Mouse (Mus musculus) heart, embryonic 12.5 days (tissue): Measurements from ENCODE around the gene Pus1. TPM values are rescaled to one million over a fixed set of nuclear protein-coding genes. Genes with fewer than 3 reads are reported as not detected.
A peak's percentile ranks its signal among the peaks of the same experiment; 100 is the strongest.
"Not testable (repeated sequence)": the region's sequence is repeated elsewhere in the genome, so short reads cannot be mapped to it uniquely, and the experiment has no call there.

Source experiments
- ATAC-seq: fragments of 200-750 bp; cut with Nextera tagmentation; 2 replicates; pipeline ENCODE4 v1.8.0; 2017; ENCODE audit warnings: moderate TSS enrichment, moderate library complexity; ENCODE audit not compliant: insufficient number of reproducible peaks, low FRiP score
- H3K27ac ChIP-seq: fragments of 300-500 bp; sonication (generic); 2 replicates; pipeline ENCODE4 v1.5.1; 2016; ENCODE audit warnings: mild to moderate bottlenecking, moderate library complexity; ENCODE audit not compliant: poor library complexity, severe bottlenecking
- H3K27me3 ChIP-seq: fragments of 300-500 bp; sonication (generic); replicated peaks from 2 replicates; pipeline ENCODE4 v1.6.1; 2016; ENCODE audit warnings: mild to moderate bottlenecking, moderate library complexity
- H3K36me3 ChIP-seq: fragments of 300-500 bp; sonication (generic); 2 replicates; pipeline ENCODE4 v1.6.1; 2016; ENCODE audit warnings: mild to moderate bottlenecking, moderate library complexity
- H3K4me1 ChIP-seq: fragments of 300-500 bp; sonication (generic); replicated peaks from 2 replicates; pipeline ENCODE4 v1.6.1; 2016; ENCODE audit warnings: mild to moderate bottlenecking
- H3K4me2 ChIP-seq: fragments of 300-500 bp; sonication (generic); 2 replicates; pipeline ENCODE4 v1.6.1; 2016; ENCODE audit warnings: mild to moderate bottlenecking, moderate library complexity
- H3K4me3 ChIP-seq: fragments of 300-500 bp; sonication (generic); 2 replicates; pipeline ENCODE4 v1.5.1; 2016; ENCODE audit warnings: mild to moderate bottlenecking
- H3K9ac ChIP-seq: fragments of 300-500 bp; sonication (generic); 2 replicates; pipeline ENCODE4 v1.6.1; 2016; ENCODE audit warnings: mild to moderate bottlenecking, moderate library complexity
- H3K9me3 ChIP-seq: fragments of 300-500 bp; sonication (generic); replicated peaks from 2 replicates; pipeline ENCODE4 v1.6.1; 2016; ENCODE audit warnings: mild to moderate bottlenecking, moderate library complexity
- WGBS: fragments of 180-500 bp; shearing (Covaris S2); methylation state at CpG from one replicate; pipeline ENCODE4 v1.1.7; 2016; 5-methylcytosine and 5-hydroxymethylcytosine counted together
- polyA plus RNA-seq: library from polyadenylated mRNA; unstranded; fragments of >200 nt; fragmentation: Nextera tagmentation; extraction: Ambion mirVana; gene quantifications from 2 replicates; pipeline ENCODE4 v1.2.1, GENCODE M21; 2016

The Pus1 gene
- polyA plus RNA-seq, 1 experiment from 2014 or later = 37.8 TPM

DNA sequence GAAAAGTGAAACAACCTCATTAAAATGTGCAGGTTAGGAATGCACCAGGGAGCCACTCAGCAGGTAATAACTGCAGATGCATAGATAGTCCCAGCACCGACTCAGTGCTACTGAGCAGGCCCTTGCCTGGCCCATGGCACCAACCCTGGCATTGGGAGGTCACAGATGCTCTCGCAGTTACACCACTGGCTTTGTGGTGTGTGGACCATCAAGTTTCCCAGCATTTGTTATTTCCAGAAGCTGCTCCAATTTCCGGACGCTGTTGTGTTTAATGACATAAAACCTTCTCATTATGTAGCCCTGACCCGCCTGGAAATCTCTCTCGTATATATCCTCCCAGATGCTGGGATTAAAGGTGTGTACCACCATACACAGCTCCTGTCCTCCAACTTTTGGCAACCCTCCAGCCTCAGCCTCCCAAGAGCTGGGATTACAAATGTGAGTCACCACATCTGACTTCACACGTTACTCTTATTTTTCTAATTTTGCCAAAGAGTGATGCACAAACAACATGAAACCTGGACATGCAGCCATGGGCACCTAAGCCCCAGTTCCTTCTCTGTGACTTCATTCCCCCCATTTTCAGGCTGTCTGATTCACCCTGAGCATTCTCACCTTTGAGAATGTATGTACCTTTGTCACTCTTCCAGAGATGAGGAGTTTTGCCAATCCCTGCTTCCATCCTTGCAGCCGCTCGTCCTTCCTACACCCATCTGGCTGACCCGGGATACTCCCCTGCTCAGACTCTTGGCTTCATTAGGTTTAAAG, 486 bp upstream of the Pus1 start:
- no peaks in the 10 kb centered on the region for H3K27me3 ChIP-seq
- peak overlapping the region; percentile 98 for H3K4me3 ChIP-seq
- H3K9ac ChIP-seq = peak overlapping the region; percentile 95
- peaks cover 38% of the 10 kb centered on the region for H3K36me3 ChIP-seq
- no peaks in the 10 kb centered on the region for H3K9me3 ChIP-seq
- peaks cover 16% of the 10 kb centered on the region for H3K4me1 ChIP-seq
- H3K27ac ChIP-seq = no peak overlapping the region
- ATAC-seq = peak; percentile 47
- H3K4me2 ChIP-seq = peak overlapping the region; percentile 98
- 57% methylated on average over 10 of the region's 10 CpGs for WGBS

DNA sequence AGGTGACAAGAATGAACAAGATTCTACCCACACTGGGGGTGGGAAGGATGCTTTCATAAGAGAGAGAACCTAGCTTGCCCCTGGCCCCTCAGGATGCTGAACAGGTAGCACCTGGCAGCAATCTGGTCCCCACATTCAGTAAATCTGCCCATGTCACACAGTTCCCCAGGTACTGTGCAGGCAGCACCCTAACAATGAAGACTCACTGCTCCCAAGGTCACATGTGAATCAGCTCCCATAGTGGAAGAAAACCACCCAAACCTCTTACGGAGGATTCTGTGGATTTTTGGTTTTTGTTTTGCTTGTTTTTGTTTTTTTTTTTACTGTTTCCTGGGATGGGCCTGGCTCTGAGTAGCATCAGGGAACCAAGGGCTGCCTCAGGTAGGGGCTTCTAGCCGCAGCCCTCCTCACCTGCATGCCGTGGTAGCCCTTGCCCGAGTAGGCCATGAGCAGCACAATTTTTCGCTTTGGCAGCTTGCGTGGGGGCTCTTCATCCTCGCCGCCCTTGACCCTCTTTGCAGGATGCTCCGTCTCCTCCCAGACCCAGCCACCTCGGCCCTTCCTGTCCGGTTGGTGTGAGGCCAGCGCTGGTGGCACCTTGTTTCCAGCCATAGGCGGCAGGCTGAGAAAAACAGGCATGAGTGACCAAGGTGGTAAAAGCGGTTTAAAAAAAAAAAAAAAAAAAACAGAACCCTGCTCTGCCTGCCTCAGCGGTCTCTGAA, 1.0 kb downstream of the Pus1 start:
- Histone ChIP-seq H3K27me3 (no peaks in the 10 kb centered on the region), H3K36me3 (peaks cover 42% of the 10 kb centered on the region)
- WGBS = 17% methylated on average over 15 of the region's 15 CpGs

GRCm38 (mm10) chr5:110778263-110778662, 2.2 kb downstream of the Pus1 start:
- no peak overlapping the region for H3K27ac ChIP-seq
- no peak overlapping the region for H3K9ac ChIP-seq
- no peak overlapping the region for H3K4me2 ChIP-seq
- WGBS = 91% methylated on average over 12 of the region's 12 CpGs
- no peaks in the 10 kb centered on the region for H3K27me3 ChIP-seq
- peaks cover 53% of the 10 kb centered on the region for H3K36me3 ChIP-seq
- no peak for ATAC-seq
- no peak overlapping the region for H3K4me3 ChIP-seq
- peaks cover 16% of the 10 kb centered on the region for H3K4me1 ChIP-seq
- H3K9me3 ChIP-seq = no peaks in the 10 kb centered on the region

More for the DNA sequence above, 1.0 kb downstream of the Pus1 start:
- peak overlapping the region; percentile 98 for H3K4me2 ChIP-seq
- H3K4me3 ChIP-seq = peak overlapping the region; percentile 98
- peak overlapping the region; percentile 95 for H3K9ac ChIP-seq
- H3K4me1 ChIP-seq = peaks cover 16% of the 10 kb centered on the region
- no peak overlapping the region for H3K27ac ChIP-seq
- H3K9me3 ChIP-seq = no peaks in the 10 kb centered on the region
- no peak for ATAC-seq

DNA sequence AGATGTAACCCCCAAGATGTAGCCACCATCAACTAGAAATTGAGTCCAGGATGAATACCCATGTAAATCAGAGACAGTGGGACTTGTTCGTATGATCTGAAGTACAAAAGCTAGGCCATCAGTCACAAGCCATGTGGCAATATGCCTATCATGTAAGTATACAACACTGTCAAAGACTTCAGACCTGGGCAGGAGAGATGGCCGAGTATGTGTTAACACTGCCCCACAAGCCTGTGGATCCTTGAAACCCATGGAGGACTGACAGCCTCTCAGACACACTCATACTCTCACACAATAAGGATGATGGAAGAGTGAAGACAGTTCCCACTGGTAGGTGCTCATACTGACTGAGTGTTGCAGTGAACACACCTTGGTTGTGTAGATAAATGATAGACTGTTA, 4.3 kb downstream of the Pus1 start:
- Histone ChIP-seq H3K9me3 (no peaks in the 10 kb centered on the region), H3K9ac (no peak overlapping the region), H3K4me3 (no peak overlapping the region), H3K36me3 (peaks cover 58% of the 10 kb centered on the region), H3K4me2 (no peak overlapping the region), H3K27ac (no peak overlapping the region), H3K4me1 (peaks cover 15% of the 10 kb centered on the region), H3K27me3 (no peaks in the 10 kb centered on the region)
- WGBS = 82% methylated on average over 2 of the region's 2 CpGs
- no peak for ATAC-seq

GRCm38 (mm10) chr5:110774511-110774910, 5.9 kb downstream of the Pus1 start:
- Histone ChIP-seq H3K9me3 (no peaks in the 10 kb centered on the region), H3K27ac (no peak overlapping the region), H3K4me3 (no peak overlapping the region), H3K4me1 (peaks cover 8% of the 10 kb centered on the region), H3K9ac (no peak overlapping the region), H3K36me3 (peaks cover 58% of the 10 kb centered on the region), H3K4me2 (no peak overlapping the region), H3K27me3 (no peaks in the 10 kb centered on the region)
- 91% methylated on average over 11 of the region's 11 CpGs for WGBS
- no peak for ATAC-seq

GRCm38 (mm10) chr5:110772945-110773344, 7.5 kb downstream of the Pus1 start:
- not testable (repeated sequence) for H3K9ac ChIP-seq, H3K27ac ChIP-seq, H3K4me2 ChIP-seq, H3K4me3 ChIP-seq, ATAC-seq, H3K9me3 ChIP-seq, H3K27me3 ChIP-seq
- Histone ChIP-seq H3K4me1 (peaks cover 17% of the 10 kb centered on the region), H3K36me3 (peaks cover 52% of the 10 kb centered on the region)
- 88% methylated on average over 10 of the region's 10 CpGs for WGBS

GRCm38 (mm10) chr5:110770448-110771158, 9.9 kb downstream of the Pus1 start, which contains the start of gene Ep400:
TSS of gene Ep400 (minus strand) at chr5:110770717.
- Histone ChIP-seq H3K27ac (peak within 1 kb of the TSS; percentile 96), H3K4me3 (peak within 1 kb of the TSS; percentile 82), H3K4me2 (peak within 1 kb of the TSS; percentile 75), H3K36me3 (peaks cover 29% of the 10 kb centered on the region), H3K9me3 (no peaks in the 10 kb centered on the region), H3K9ac (peak within 1 kb of the TSS; percentile 88), H3K27me3 (no peaks in the 10 kb centered on the region), H3K4me1 (peaks cover 22% of the 10 kb centered on the region)
- peak; percentile 96 for ATAC-seq
- WGBS = 0% methylated on average over 83 of the region's 83 CpGs

GRCm38 (mm10) chr5:110770031-110770445, 10.4 kb downstream of the Pus1 start:
- Histone ChIP-seq H3K36me3 (peaks cover 23% of the 10 kb centered on the region), H3K4me2 (peak overlapping the region; percentile 75), H3K4me1 (peaks cover 22% of the 10 kb centered on the region), H3K9ac (peak overlapping the region; percentile 88), H3K4me3 (peak overlapping the region; percentile 82), H3K27me3 (no peaks in the 10 kb centered on the region), H3K9me3 (no peaks in the 10 kb centered on the region), H3K27ac (peak overlapping the region; percentile 96)
- under 1% methylated on average over 56 of the region's 58 CpGs for WGBS
- peak; percentile 55 for ATAC-seq

DNA sequence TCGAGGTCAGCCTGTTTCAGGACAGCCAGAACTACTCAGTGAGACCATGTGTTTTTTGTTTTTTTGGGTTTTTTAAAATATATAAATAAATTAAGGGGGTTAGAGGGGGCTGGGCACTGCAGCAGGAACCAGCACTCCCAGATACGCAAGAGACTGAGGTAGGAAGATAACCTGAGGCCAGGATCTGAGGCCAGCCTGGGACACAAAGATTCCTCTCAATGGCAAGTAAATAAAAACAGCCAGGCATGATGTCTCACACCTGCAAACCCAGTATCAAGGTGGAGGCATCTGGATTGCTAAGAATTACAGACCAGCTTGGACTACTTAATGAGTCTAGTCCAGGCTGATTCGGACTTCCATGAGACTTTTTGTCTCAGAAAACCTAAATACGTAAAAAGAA, 11.2 kb downstream of the Pus1 start:
- Histone ChIP-seq H3K4me1 (peaks cover 22% of the 10 kb centered on the region), H3K27ac (no peak overlapping the region), H3K4me3 (peak overlapping the region; percentile 82), H3K9me3 (no peaks in the 10 kb centered on the region), H3K27me3 (no peaks in the 10 kb centered on the region), H3K4me2 (peak overlapping the region; percentile 75), H3K36me3 (peaks cover 15% of the 10 kb centered on the region), H3K9ac (peak overlapping the region; percentile 88)
- WGBS = 50% methylated on average over 4 of the region's 4 CpGs
- no peak for ATAC-seq

GRCm38 (mm10) chr5:110763890-110764289, 16.6 kb downstream of the Pus1 start:
- Histone ChIP-seq H3K9me3 (no peaks in the 10 kb centered on the region), H3K4me2 (no peak overlapping the region), H3K36me3 (no peaks in the 10 kb centered on the region), H3K9ac (no peak overlapping the region), H3K4me1 (peaks cover 15% of the 10 kb centered on the region), H3K27me3 (no peaks in the 10 kb centered on the region), H3K4me3 (no peak overlapping the region), H3K27ac (no peak overlapping the region)
- 90% methylated on average over 8 of the region's 8 CpGs for WGBS
- ATAC-seq = no peak

DNA sequence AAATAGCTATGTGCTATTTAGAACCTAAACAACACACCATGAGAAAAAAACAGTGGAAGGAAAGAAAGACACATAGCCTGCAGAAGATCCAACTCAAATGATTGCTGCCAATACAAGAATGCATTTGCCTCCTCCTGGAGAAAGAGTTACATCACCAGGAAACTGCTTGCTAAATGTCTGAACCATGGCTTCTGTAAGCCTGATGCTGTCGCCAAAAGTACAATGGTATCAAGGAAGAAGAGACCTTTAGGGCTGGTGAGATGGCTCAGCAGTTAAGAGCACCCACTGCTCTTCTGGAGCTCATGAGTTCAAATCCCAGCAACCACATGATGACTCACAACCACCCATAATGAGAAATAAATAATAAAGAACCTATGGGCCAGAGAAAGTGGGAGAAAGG, 35.4 kb downstream of the Pus1 start:
- 68% methylated on average over 1 of the region's 1 CpGs for WGBS
- ATAC-seq = no peak
- H3K4me3 ChIP-seq = no peak overlapping the region
- no peaks in the 10 kb centered on the region for H3K9me3 ChIP-seq
- H3K4me2 ChIP-seq = no peak overlapping the region
- peaks cover 20% of the 10 kb centered on the region; the same call in 1 of the 2 replicates for H3K36me3 ChIP-seq
- no peak overlapping the region for H3K9ac ChIP-seq
- no peak overlapping the region for H3K27ac ChIP-seq
- H3K4me1 ChIP-seq = no peaks in the 10 kb centered on the region
- no peaks in the 10 kb centered on the region for H3K27me3 ChIP-seq
